Mouse (Mus musculus) T-cell, adult 2 months (primary cell): ENCODE data around the gene Lmf2.

ENCODE experiments used
- DNase-seq: peaks from one replicate; pipeline ENCODE4 v3.0.0; 2022; ENCODE audit warnings: low spot score

Lmf2 gene

GRCm38 (mm10) chr15:89355241-89356187, at the start of gene Lmf2, which contains the start of gene Ncaph2:
TSS of gene Lmf2 (minus strand) at chr15:89355659.
TSS of gene Ncaph2 (plus strand) at chr15:89355719.
- peak; percentile 97 for DNase-seq

GRCm38 (mm10) chr15:89404831-89405623, 49.6 kb upstream of the Lmf2 start:
- DNase-seq, result no peak

- DNase-seq, result no peak
Observed at GRCm38 (mm10) chr15:89402471-89402870, 47.0 kb upstream of the Lmf2 start.

GRCm38 (mm10) chr15:89399716-89400115, 44.3 kb upstream of the Lmf2 start:
- DNase-seq, result no peak

GRCm38 (mm10) chr15:89398146-89398545, 42.7 kb upstream of the Lmf2 start:
- DNase-seq, result no peak

- DNase-seq, result no peak
Observed at GRCm38 (mm10) chr15:89396883-89397282, 41.4 kb upstream of the Lmf2 start.

GRCm38 (mm10) chr15:89390081-89390480, 34.6 kb upstream of the Lmf2 start:
- no peak for DNase-seq

- peak; percentile 28 for DNase-seq
Observed at GRCm38 (mm10) chr15:89387127-89387526, 31.7 kb upstream of the Lmf2 start.

GRCm38 (mm10) chr15:89384617-89385016, 29.2 kb upstream of the Lmf2 start, which contains the start of gene Klhdc7b:
TSS of gene Klhdc7b (plus strand) at chr15:89384917.
- DNase-seq, result no peak

GRCm38 (mm10) chr15:89379429-89379828, 24.0 kb upstream of the Lmf2 start:
- no peak for DNase-seq

GRCm38 (mm10) chr15:89378831-89379401, 23.5 kb upstream of the Lmf2 start, which contains the start of gene Odf3b:
TSS of gene Odf3b (minus strand) at chr15:89379282.
- DNase-seq, result no peak

- no peak for DNase-seq
Observed at GRCm38 (mm10) chr15:89377938-89378828, 22.7 kb upstream of the Lmf2 start.

GRCm38 (mm10) chr15:89377362-89377761, 21.9 kb upstream of the Lmf2 start:
- no peak for DNase-seq

GRCm38 (mm10) chr15:89376957-89377356, 21.5 kb upstream of the Lmf2 start, which contains the start of gene Tymp:
TSS of gene Tymp (minus strand) at chr15:89377039.
- DNase-seq, result no peak

GRCm38 (mm10) chr15:89376040-89376439, 20.6 kb upstream of the Lmf2 start:
- DNase-seq, result no peak

- DNase-seq, result no peak
Observed at GRCm38 (mm10) chr15:89374801-89375534, 19.5 kb upstream of the Lmf2 start.

GRCm38 (mm10) chr15:89374340-89374739, 18.9 kb upstream of the Lmf2 start:
- no peak for DNase-seq

- DNase-seq, result peak; percentile 83
Observed at GRCm38 (mm10) chr15:89373762-89374248, 18.3 kb upstream of the Lmf2 start, which contains the start of gene Sco2. TSS of gene Sco2 (minus strand) at chr15:89373846.

GRCm38 (mm10) chr15:89373027-89373761, 17.7 kb upstream of the Lmf2 start:
- DNase-seq, result peak; percentile 88
